In genomic region chr17:29304376-29305057, GRCm38 (mm10) we compare ENCODE assay signal across 10 mouse cellular contexts. TPM values are rescaled to one million over a fixed set of nuclear protein-coding genes. Genes with fewer than 3 reads are reported as not detected.
DNase-seq lines count a peak whose midpoint lies in the region; ATAC-seq and TF ChIP-seq lines count a peak whose summit lies in the region.
"Had no signal": no experiment of that assay in that cellular context is flagged by ENCODE, and none has a peak within 500 bp of the region (broad histone marks: within the 10 kb centered on the region; RNA-seq: fewer than 3 reads in every experiment).

No protein-coding gene starts in this region.

- TF ChIP-seq CTCF in spleen, adult 2 months (IDR thresholded peaks at IDR 0.05; ENCODE audit: extremely low read depth, insufficient read depth, insufficient read length, insufficient replicate concordance), result no peak

- H3K4me3 ChIP-seq in spleen, adult 2 months (ENCODE audit: extremely low read depth, insufficient read depth, insufficient read length), result peak overlapping the region; percentile 25
- H3K4me3 ChIP-seq in midbrain, embryonic 13.5 days (replicated peaks), result no peak overlapping the region
- H3K4me3 ChIP-seq: forebrain, embryonic 13.5 days; midbrain, embryonic 15.5 days had no signal

- peak; percentile 65 to 74 for DNase-seq in heart, adult 18-20 months
- DNase-seq in heart, postnatal 36 days, result no peak
- peak in 1 of 2 experiments; percentile 85 for DNase-seq in spleen, adult 2 months (ENCODE audit: low read depth in 1 of 2, low spot score in 2 of 2)
- no peak for DNase-seq in urinary bladder, postnatal 4 days (ENCODE audit: low spot score in 2 of 2)
- DNase-seq in cerebellum, adult 11-12 months, result no peak

- peak overlapping the region; percentile 90 for H3K27ac ChIP-seq in spleen, adult 2 months (ENCODE audit: insufficient read depth, low read length)
- H3K27ac ChIP-seq in midbrain, embryonic 13.5 days, result no peak overlapping the region
- H3K27ac ChIP-seq: forebrain, embryonic 13.5 days; midbrain, embryonic 15.5 days had no signal

- no peaks in the 10 kb centered on the region for H3K9me3 ChIP-seq in midbrain, embryonic 13.5 days
- H3K9me3 ChIP-seq: forebrain, embryonic 13.5 days; midbrain, embryonic 15.5 days had no signal

- no peaks in the 10 kb centered on the region for H3K27me3 ChIP-seq in spleen, adult 2 months (ENCODE audit: control insufficient read depth, insufficient read depth, low read length)
- no peaks in the 10 kb centered on the region for H3K27me3 ChIP-seq in midbrain, embryonic 13.5 days
- H3K27me3 ChIP-seq: forebrain, embryonic 13.5 days; midbrain, embryonic 15.5 days had no signal

- intact Hi-C loops in heart, postnatal 36 days (cut with DNase I), result loop anchor here (2.0 kb wide), 1 partner anchor 42 kb away; the partner anchor contains the start of gene Mtch1

- peaks cover 12% of the 10 kb centered on the region for H3K36me3 ChIP-seq in spleen, adult 2 months (ENCODE audit: control insufficient read depth, insufficient read depth, low read length)
- H3K36me3 ChIP-seq in midbrain, embryonic 13.5 days, result peaks cover 29% of the 10 kb centered on the region

- TF ChIP-seq POLR2A in spleen, adult 2 months (IDR thresholded peaks at IDR 0.05; ENCODE audit: low read depth, low read length), result no peak

- H3K9ac ChIP-seq in midbrain, embryonic 13.5 days (replicated peaks), result no peak overlapping the region
- H3K9ac ChIP-seq: forebrain, embryonic 13.5 days; midbrain, embryonic 15.5 days had no signal

- H3K4me1 ChIP-seq in spleen, adult 2 months (ENCODE audit: control insufficient read depth, insufficient read depth, insufficient read length), result peaks cover 40% of the 10 kb centered on the region; the same call in 1 of the 2 replicates
- H3K4me1 ChIP-seq in midbrain, embryonic 13.5 days (replicated peaks), result peaks cover 8% of the 10 kb centered on the region; the same call in 1 of the 2 replicates
- H3K4me1 ChIP-seq: midbrain, embryonic 15.5 days had no signal

- no peak overlapping the region for H3K4me2 ChIP-seq in midbrain, embryonic 13.5 days (replicated peaks)
- H3K4me2 ChIP-seq: forebrain, embryonic 13.5 days; midbrain, embryonic 15.5 days had no signal

- ATAC-seq in activated CD4-positive, CD25-positive, alpha-beta regulatory T cell, adult 4 months, result peak; percentile 47
- ATAC-seq in hematopoietic stem cell, adult 5-6 weeks (replicated peaks in 1 of 2; ENCODE audit: insufficient read depth in 1 of 2, low FRiP score in 2 of 2, low TSS enrichment in 1 of 2, low read depth in 1 of 2, poor library complexity in 2 of 2, severe bottlenecking in 2 of 2), result peak; percentile 38 to 79
- no peak for ATAC-seq in midbrain, embryonic 13.5 days
- ATAC-seq: forebrain, embryonic 13.5 days; midbrain, embryonic 15.5 days had no signal

- 7% methylated on average over 13 of the region's 13 CpGs for WGBS in spleen, adult 2 months
- WGBS in midbrain, embryonic 13.5 days, result 73% methylated on average over 13 of the region's 13 CpGs

RNA-seq across cellular contexts. Expression of gene Pi16, which starts 13.0 kb away (rescaled TPM):
- 10 to 100 TPM; 22.7 to 29.1 TPM for total RNA-seq in heart, adult 18-20 months (2021)
- total RNA-seq in heart, postnatal 36 days (2021), result 10 to 100 TPM; 35.9 to 42.4 TPM
- under 1 TPM; 0.38 to 0.49 TPM for polyA plus RNA-seq in activated CD4-positive, CD25-positive, alpha-beta regulatory T cell, adult 4 months (2017; shearing (Covaris generic))
- 1.8 and 10.4 TPM in 2 replicates for total RNA-seq in hematopoietic stem cell, adult 5-6 weeks (2017)
- 4.2 and 6.4 TPM in 2 replicates for polyA plus RNA-seq in spleen, adult 2 months (2012; rRNA removed)
- polyA plus RNA-seq in midbrain, embryonic 13.5 days (2015; fragmentation: Nextera tagmentation; extraction: Ambion mirVana), result 1.9 and 2.2 TPM in 2 replicates

RNA-seq across cellular contexts. Expression of gene BC004004, which starts 35.9 kb away (rescaled TPM):
- total RNA-seq in heart, adult 18-20 months (2021), result 100 to 1,000 TPM; 297 to 354 TPM
- 100 to 1,000 TPM; 228 to 258 TPM for total RNA-seq in heart, postnatal 36 days (2021)
- polyA plus RNA-seq in activated CD4-positive, CD25-positive, alpha-beta regulatory T cell, adult 4 months (2017; shearing (Covaris generic)), result 100 to 1,000 TPM; 125 to 132 TPM
- 77.2 and 109 TPM in 2 replicates for total RNA-seq in hematopoietic stem cell, adult 5-6 weeks (2017)
- polyA plus RNA-seq in spleen, adult 2 months (2012; rRNA removed), result 36.5 TPM in 2 replicates
- 99.1 and 105 TPM in 2 replicates for polyA plus RNA-seq in midbrain, embryonic 13.5 days (2015; fragmentation: Nextera tagmentation; extraction: Ambion mirVana)

RNA-seq across cellular contexts. Expression of gene Ppil1, which starts 40.5 kb away (rescaled TPM):
- 10 to 100 TPM; 34.9 to 36.5 TPM for total RNA-seq in heart, adult 18-20 months (2021)
- total RNA-seq in heart, postnatal 36 days (2021), result 10 to 100 TPM; 27.0 to 27.2 TPM
- polyA plus RNA-seq in activated CD4-positive, CD25-positive, alpha-beta regulatory T cell, adult 4 months (2017; shearing (Covaris generic)), result 10 to 100 TPM; 53.8 to 82.0 TPM
- total RNA-seq in hematopoietic stem cell, adult 5-6 weeks (2017), result 68.8 and 69.8 TPM in 2 replicates
- 24.8 and 34.0 TPM in 2 replicates for polyA plus RNA-seq in spleen, adult 2 months (2012; rRNA removed)
- 120 and 128 TPM in 2 replicates for polyA plus RNA-seq in midbrain, embryonic 13.5 days (2015; fragmentation: Nextera tagmentation; extraction: Ambion mirVana)

RNA-seq across cellular contexts. Expression of gene Mtch1, which starts 43.2 kb away (rescaled TPM):
- total RNA-seq in heart, adult 18-20 months (2021), result 100 to 1,000 TPM; 193 to 203 TPM
- 100 to 1,000 TPM; 201 to 211 TPM for total RNA-seq in heart, postnatal 36 days (2021)
- 10 to 100 TPM; 14.6 to 18.4 TPM for polyA plus RNA-seq in activated CD4-positive, CD25-positive, alpha-beta regulatory T cell, adult 4 months (2017; shearing (Covaris generic))
- 60.6 and 87.5 TPM in 2 replicates for total RNA-seq in hematopoietic stem cell, adult 5-6 weeks (2017)
- 145 and 212 TPM in 2 replicates for polyA plus RNA-seq in spleen, adult 2 months (2012; rRNA removed)
- polyA plus RNA-seq in midbrain, embryonic 13.5 days (2015; fragmentation: Nextera tagmentation; extraction: Ambion mirVana), result 398 and 461 TPM in 2 replicates

RNA-seq across cellular contexts. Expression of gene Fgd2, which starts 56.2 kb away (rescaled TPM):
- 1 to 10 TPM; 1.5 to 2.6 TPM for total RNA-seq in heart, adult 18-20 months (2021)
- total RNA-seq in heart, postnatal 36 days (2021), result 1 to 10 TPM; 3.5 to 4.5 TPM
- 1 to 10 TPM in 1 of 2 experiments, under 1 TPM in 1; 0.79 to 2.5 TPM for polyA plus RNA-seq in activated CD4-positive, CD25-positive, alpha-beta regulatory T cell, adult 4 months (2017; shearing (Covaris generic))
- 36.9 and 54.2 TPM in 2 replicates for total RNA-seq in hematopoietic stem cell, adult 5-6 weeks (2017)
- polyA plus RNA-seq in spleen, adult 2 months (2012; rRNA removed), result 268 and 346 TPM in 2 replicates
- polyA plus RNA-seq in midbrain, embryonic 13.5 days (2015; fragmentation: Nextera tagmentation; extraction: Ambion mirVana), result 3.2 and 3.3 TPM in 2 replicates

Comparison
In these comparisons a context has a peak if more than half of its experiments do, and no peak if none do; other contexts are left out.
1. DNase-seq: peak in heart, adult 18-20 months (2 of 2); none in heart, postnatal 36 days (0 of 2), urinary bladder, postnatal 4 days (0 of 2) and cerebellum, adult 11-12 months (single experiment).